Mouse (Mus musculus): ENCODE measurements around the gene Thap3.

Gene Thap3

GRCm38 (mm10) chr4:151933505-151934214 lies 55.1 kb downstream of the Thap3 start, which contains the start of gene Dnajc11:
Gene Dnajc11, plus strand, starts transcription at chr4:151933691.
- no peak for DNase-seq (ENCODE audit: extremely low read depth, low read depth, low spot score)
